Mouse (Mus musculus) 416B (cell line): Measurements from ENCODE around the gene Elavl3.

Experiments used
- DNase-seq: peaks from one replicate; pipeline ENCODE4 v3.0.0; 2011; ENCODE audit warnings: low read depth

Elavl3 gene

GRCm38 (mm10) chr9:22057031-22057517, 5.3 kb upstream of the Elavl3 start:
- DNase-seq: no peak

- DNase-seq: no peak
These were observed 4.6 kb upstream of the Elavl3 start for GRCm38 (mm10) chr9:22056303-22056910.

GRCm38 (mm10) chr9:22055713-22056112, 3.9 kb upstream of the Elavl3 start:
- no peak for DNase-seq

GRCm38 (mm10) chr9:22054411-22055076, 2.7 kb upstream of the Elavl3 start:
- DNase-seq: no peak

GRCm38 (mm10) chr9:22053657-22054056, 1.8 kb upstream of the Elavl3 start:
- no peak for DNase-seq

GRCm38 (mm10) chr9:22051161-22051957, 464 bp downstream of the Elavl3 start:
- DNase-seq: no peak

- DNase-seq: no peak
These were observed 1.4 kb downstream of the Elavl3 start for GRCm38 (mm10) chr9:22050351-22050889.

- no peak for DNase-seq
These were observed 2.0 kb downstream of the Elavl3 start for GRCm38 (mm10) chr9:22049721-22050270.

GRCm38 (mm10) chr9:22049315-22049714, 2.5 kb downstream of the Elavl3 start:
- no peak for DNase-seq

GRCm38 (mm10) chr9:22047329-22047728, 4.5 kb downstream of the Elavl3 start:
- DNase-seq: no peak

GRCm38 (mm10) chr9:22041832-22042231, 10.0 kb downstream of the Elavl3 start:
- no peak for DNase-seq

- no peak for DNase-seq
These were observed 14.0 kb downstream of the Elavl3 start for GRCm38 (mm10) chr9:22037826-22038225.

- no peak for DNase-seq
These were observed 16.4 kb downstream of the Elavl3 start for GRCm38 (mm10) chr9:22035300-22036044.

GRCm38 (mm10) chr9:22030386-22030785, 21.4 kb downstream of the Elavl3 start:
- DNase-seq: no peak

GRCm38 (mm10) chr9:22028467-22028866, 23.4 kb downstream of the Elavl3 start:
- DNase-seq: no peak

GRCm38 (mm10) chr9:22024592-22024991, 27.2 kb downstream of the Elavl3 start:
- DNase-seq: no peak

- no peak for DNase-seq
These were observed 34.5 kb downstream of the Elavl3 start for GRCm38 (mm10) chr9:22017208-22017825.

GRCm38 (mm10) chr9:22016245-22016644, 35.6 kb downstream of the Elavl3 start:
- no peak for DNase-seq

- no peak for DNase-seq
These were observed 39.1 kb downstream of the Elavl3 start for GRCm38 (mm10) chr9:22012731-22013130.

GRCm38 (mm10) chr9:22011055-22011454, 40.8 kb downstream of the Elavl3 start:
- DNase-seq: no peak

- DNase-seq: no peak
These were observed 47.3 kb downstream of the Elavl3 start for GRCm38 (mm10) chr9:22004546-22004945.
